Mouse (Mus musculus) lung, adult 10 weeks (tissue): ENCODE measurements around the gene Ube2e1. TPM values are rescaled to one million over a fixed set of nuclear protein-coding genes. Genes with fewer than 3 reads are reported as not detected.

Experiments
- polyA plus RNA-seq: library from polyadenylated mRNA; stranded (reverse); fragments of 350-450 nt; fragmentation: Illumina TruSeq; extraction: RNeasy Lipid Tissue Mini Kit (QIAGEN cat#74804); gene quantifications from one replicate; pipeline ENCODE4 v1.2.3, GENCODE M21; 2014; ENCODE audit warnings: low read depth, low replicate concordance; ENCODE audit not compliant: insufficient read depth

Gene Ube2e1
- 66.2 TPM for polyA plus RNA-seq

DNA sequence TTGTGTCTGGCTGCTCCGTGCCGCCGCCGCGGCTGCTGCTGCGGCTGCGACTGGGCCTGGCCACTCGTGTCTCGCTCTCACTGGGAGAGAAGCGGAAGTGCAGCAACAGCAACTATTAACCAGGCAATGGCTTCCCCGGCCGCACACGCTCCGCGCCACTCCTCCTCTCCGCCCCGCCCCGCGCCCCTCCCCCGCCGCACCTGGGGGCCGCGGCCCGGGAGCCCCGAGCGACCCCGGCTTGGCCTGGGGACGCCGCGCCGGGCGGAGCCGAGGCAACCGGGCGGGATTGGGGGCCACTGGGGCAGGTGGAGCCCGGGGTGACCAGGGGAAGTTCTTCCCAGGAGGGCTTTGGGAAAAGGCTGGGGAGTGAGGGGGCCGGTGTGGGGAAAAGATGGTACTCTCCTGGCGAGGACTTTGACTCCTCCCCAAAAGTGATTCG lies at the start of gene Ube2e1:
Gene Ube2e1 (minus strand): TSS at position 167 of the 439 bp plus-strand sequence.

GRCm38 (mm10) chr14:18270529-18271441 lies 60.9 kb downstream of the Ube2e1 start, which contains the start of the genes Nkiras1 and Rpl15:
Gene Nkiras1 (plus strand): TSS chr14:18271136.
Gene Rpl15 (minus strand): TSS chr14:18271391.

DNA sequence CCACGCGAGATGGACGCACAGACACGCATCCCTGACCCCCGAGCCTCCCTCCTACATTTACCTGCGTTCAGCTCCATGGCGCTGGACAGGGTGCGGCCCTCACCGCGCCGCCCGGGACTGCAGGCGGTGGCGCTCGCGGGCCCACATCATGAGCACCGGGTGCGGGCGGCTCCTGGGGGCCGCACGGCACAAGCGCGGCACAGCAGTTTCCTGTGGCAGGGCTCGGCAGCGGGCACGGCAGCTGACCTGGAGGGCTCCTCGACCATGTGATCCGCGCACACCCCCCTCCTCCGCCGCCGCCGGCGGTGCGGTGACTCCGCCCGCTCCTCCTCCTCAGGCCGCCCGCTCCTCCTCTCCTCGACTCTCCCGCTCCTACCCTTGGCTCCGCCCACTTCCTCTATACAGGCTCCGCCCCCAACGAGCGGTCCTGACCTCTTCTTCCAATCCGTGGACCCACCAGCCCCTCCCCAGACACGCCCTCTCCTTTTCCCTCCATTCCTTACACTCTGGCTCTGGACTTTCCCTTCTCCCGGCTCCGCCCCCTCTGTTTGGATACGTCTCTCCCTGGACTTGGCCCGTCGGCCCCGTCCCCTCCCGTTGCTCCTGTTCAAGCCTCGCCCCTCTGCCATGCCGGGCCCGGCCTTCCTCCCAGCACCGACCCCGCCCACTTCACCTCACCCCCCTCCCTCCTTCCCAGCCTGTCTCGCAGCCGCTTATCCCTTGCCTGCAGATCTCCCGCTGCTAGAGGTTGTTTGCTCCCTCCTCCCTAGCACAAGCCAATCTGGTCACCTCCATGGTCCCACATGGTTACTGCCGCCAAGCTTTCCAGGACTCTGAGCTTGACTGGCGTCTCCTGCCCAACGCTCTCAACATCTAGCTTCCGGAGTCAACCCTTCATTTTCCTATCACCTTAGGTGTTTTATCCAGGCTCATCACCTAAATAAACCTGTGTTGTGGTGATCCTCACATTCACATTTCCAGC lies 92.6 kb downstream of the Ube2e1 start, which contains the start of gene Nr1d2:
Gene Nr1d2 (minus strand): TSS at position 378 of the 982 bp plus-strand sequence.

Other genes with a start within 250 kb of the Ube2e1 start
- gene Nr1d2, start 92.7 kb downstream of the Ube2e1 start, polyA plus RNA-seq: 10.7 TPM
- 16.6 TPM for gene Nkiras1, start 60.7 kb downstream of the Ube2e1 start, polyA plus RNA-seq
- gene Rpl15, start 60.5 kb downstream of the Ube2e1 start, polyA plus RNA-seq: 835 TPM